Mouse (Mus musculus): Measurements from ENCODE around the gene Dlgap4.

DNA sequence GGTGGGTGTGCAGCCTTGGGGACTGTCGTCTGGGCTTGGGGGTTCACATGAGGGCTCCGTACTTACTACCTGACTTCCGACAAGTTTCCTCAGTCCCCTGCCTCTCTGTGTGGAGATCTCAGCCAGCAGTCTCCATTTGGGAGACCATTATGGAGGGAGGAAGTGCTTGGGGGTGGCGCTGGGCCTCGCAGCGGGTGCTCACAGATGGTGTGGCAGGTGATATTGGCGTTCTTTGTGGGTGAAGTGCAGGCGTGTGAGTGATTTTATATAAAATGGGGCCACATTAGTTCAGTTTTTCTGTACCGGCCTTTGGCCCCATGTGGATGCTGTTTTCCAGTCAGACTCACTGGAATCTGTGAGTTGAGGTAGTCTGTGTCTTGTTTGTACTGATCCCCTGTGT lies 12.6 kb downstream of the Dlgap4 start:
- TF ChIP-seq GATA1 (IDR thresholded peaks at IDR 0.05; ENCODE audit: borderline replicate concordance, low read length) (no peak), FLI1 (IDR thresholded peaks at IDR 0.05; ENCODE audit: low read length) (no peak)
